Mouse (Mus musculus): ENCODE measurements around the gene Slc25a21. TPM values are rescaled to one million over a fixed set of nuclear protein-coding genes. Genes with fewer than 3 reads are reported as not detected.

The Slc25a21 gene
- polyA plus RNA-seq, 1 experiment from 2014 or later: 0.66 TPM

DNA sequence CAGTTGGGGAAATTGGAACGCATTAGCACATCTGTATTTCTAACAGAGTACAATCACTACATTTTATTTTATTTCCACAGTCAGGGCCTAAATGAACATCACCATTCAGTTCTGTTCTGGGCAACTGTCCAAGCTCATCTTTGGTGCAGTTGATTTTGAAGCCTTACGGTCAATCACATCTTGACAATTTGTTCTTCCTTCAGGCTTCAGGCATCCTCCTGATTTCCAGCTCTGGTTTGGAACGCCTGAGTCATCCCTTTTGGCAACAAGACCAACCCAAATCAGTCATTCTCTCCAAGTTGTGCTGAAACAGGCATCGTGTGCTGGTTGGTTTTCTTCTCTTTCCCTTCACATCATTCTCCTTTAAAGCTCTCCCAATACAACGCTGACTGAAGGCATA lies 416.1 kb downstream of the Slc25a21 start:
- no peak overlapping the region for H3K4me2 ChIP-seq
- H3K9me3 ChIP-seq: no peaks in the 10 kb centered on the region

GRCm38 (mm10) chr12:56779621-56780020 lies 417.7 kb downstream of the Slc25a21 start:
- no peak for ATAC-seq (ENCODE audit: low FRiP score)

More for the DNA sequence above, 416.1 kb downstream of the Slc25a21 start:
- Histone ChIP-seq H3K36me3 (replicated peaks) (no peaks in the 10 kb centered on the region), H3K27ac (no peak overlapping the region), H3K27me3 (no peaks in the 10 kb centered on the region), H3K4me1 (no peaks in the 10 kb centered on the region), H3K4me3 (replicated peaks) (no peak overlapping the region), H3K9ac (no peak overlapping the region)
- 84% methylated on average over 5 of the region's 5 CpGs for WGBS
- no peak for ATAC-seq (ENCODE audit: low FRiP score)

GRCm38 (mm10) chr12:56773941-56774340 lies 423.3 kb downstream of the Slc25a21 start:
- Histone ChIP-seq H3K9me3 (no peaks in the 10 kb centered on the region), H3K27me3 (no peaks in the 10 kb centered on the region), H3K4me3 (replicated peaks) (no peak overlapping the region), H3K4me2 (no peak overlapping the region), H3K27ac (no peak overlapping the region), H3K9ac (no peak overlapping the region), H3K4me1 (no peaks in the 10 kb centered on the region), H3K36me3 (replicated peaks) (no peaks in the 10 kb centered on the region)
- no peak for ATAC-seq (ENCODE audit: low FRiP score)
- WGBS: 53% methylated on average over 6 of the region's 6 CpGs

More at GRCm38 (mm10) chr12:56779621-56780020, 417.7 kb downstream of the Slc25a21 start:
- no peaks in the 10 kb centered on the region for H3K4me1 ChIP-seq
- no peak overlapping the region for H3K27ac ChIP-seq
- no peak overlapping the region for H3K4me3 ChIP-seq (replicated peaks)
- H3K4me2 ChIP-seq: no peak overlapping the region
- no peaks in the 10 kb centered on the region for H3K9me3 ChIP-seq
- H3K9ac ChIP-seq: no peak overlapping the region
- no peaks in the 10 kb centered on the region for H3K27me3 ChIP-seq
- WGBS: 83% methylated on average over 3 of the region's 3 CpGs
- no peaks in the 10 kb centered on the region for H3K36me3 ChIP-seq (replicated peaks)

DNA sequence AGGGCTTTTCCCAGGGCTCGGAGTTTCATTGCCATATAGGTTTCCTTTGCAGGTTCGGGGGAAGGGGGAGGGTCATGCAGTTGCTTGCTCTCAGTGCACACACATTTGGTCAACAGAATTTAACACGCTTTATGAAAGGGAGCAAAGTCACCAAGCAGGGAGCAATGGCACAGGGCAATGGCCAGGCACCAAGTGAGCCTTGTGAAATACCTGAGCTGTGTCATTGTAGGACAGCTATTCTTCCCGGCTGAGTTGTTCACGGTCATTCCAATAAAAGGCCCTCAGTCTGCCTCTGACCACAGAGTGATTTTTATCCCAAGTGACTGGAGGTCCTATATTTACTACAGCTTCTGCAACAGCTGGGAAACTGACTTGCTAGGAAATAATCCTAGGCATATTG lies 427.9 kb downstream of the Slc25a21 start:
- H3K9ac ChIP-seq: no peak overlapping the region
- H3K4me3 ChIP-seq (replicated peaks): no peak overlapping the region
- no peaks in the 10 kb centered on the region for H3K36me3 ChIP-seq (replicated peaks)
- H3K4me1 ChIP-seq: no peaks in the 10 kb centered on the region
- H3K27me3 ChIP-seq: no peaks in the 10 kb centered on the region
- H3K9me3 ChIP-seq: no peaks in the 10 kb centered on the region
- no peak overlapping the region for H3K4me2 ChIP-seq
- no peak for ATAC-seq (ENCODE audit: low FRiP score)
- H3K27ac ChIP-seq: no peak overlapping the region
- 83% methylated on average over 5 of the region's 5 CpGs for WGBS

DNA sequence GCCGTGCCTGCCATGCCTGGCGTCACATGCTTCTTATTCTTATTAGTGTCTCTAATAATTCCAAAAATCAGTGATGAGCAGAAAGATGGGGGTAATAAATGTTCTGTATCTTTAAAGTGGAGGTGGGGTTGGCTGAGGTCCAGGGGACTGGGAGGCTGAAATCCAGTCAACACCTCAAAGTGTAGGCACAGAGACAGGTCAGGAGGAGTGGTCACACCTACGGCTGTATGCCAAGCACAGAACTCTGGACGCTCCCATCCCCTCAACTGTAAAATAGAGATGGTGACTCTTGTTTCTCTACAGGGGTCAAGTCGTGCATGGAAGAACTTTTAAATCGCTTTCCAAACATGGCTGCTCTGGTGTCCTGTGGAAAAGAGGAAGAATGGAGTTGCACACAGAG lies 429.8 kb downstream of the Slc25a21 start:
- no peaks in the 10 kb centered on the region for H3K27me3 ChIP-seq
- WGBS: 87% methylated on average over 6 of the region's 6 CpGs
- H3K9me3 ChIP-seq: no peaks in the 10 kb centered on the region
- no peak overlapping the region for H3K27ac ChIP-seq
- H3K36me3 ChIP-seq (replicated peaks): no peaks in the 10 kb centered on the region
- no peak overlapping the region for H3K4me2 ChIP-seq
- no peak overlapping the region for H3K9ac ChIP-seq
- no peaks in the 10 kb centered on the region for H3K4me1 ChIP-seq
- H3K4me3 ChIP-seq (replicated peaks): no peak overlapping the region
- ATAC-seq (ENCODE audit: low FRiP score): no peak

DNA sequence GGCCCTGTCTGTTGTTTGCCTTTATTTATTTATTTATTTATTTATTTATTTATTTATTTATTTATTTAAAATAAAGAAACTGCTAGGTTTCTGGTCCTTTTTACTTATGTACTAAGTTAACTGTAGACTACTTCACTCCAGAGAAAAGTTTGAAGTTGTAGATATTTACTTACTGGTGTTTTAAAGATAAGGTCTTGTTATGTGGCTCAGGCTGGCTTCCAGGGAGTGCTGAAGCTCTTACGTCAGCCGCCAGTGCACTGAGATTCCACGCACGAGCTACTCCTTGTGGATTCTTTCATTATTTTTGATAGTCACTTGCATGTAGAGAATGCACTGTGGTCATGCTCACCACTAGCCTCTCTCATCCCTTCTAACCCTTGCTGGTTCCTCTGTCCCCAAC lies 460.2 kb downstream of the Slc25a21 start:
- H3K9me3 ChIP-seq: no peaks in the 10 kb centered on the region
- no peak overlapping the region for H3K4me2 ChIP-seq
- no peaks in the 10 kb centered on the region for H3K36me3 ChIP-seq (replicated peaks)
- no peaks in the 10 kb centered on the region for H3K4me1 ChIP-seq
- no peak overlapping the region for H3K9ac ChIP-seq
- no peak overlapping the region for H3K27ac ChIP-seq
- ATAC-seq (ENCODE audit: low FRiP score): no peak
- H3K4me3 ChIP-seq (replicated peaks): no peak overlapping the region
- no peaks in the 10 kb centered on the region for H3K27me3 ChIP-seq
- WGBS: 92% methylated on average over 4 of the region's 4 CpGs

- H3K4me3 ChIP-seq (replicated peaks): no peak overlapping the region
- H3K9ac ChIP-seq: no peak overlapping the region
- H3K36me3 ChIP-seq (replicated peaks): no peaks in the 10 kb centered on the region
- ATAC-seq (ENCODE audit: low FRiP score): no peak
- H3K27me3 ChIP-seq: no peaks in the 10 kb centered on the region
- no peak overlapping the region for H3K4me2 ChIP-seq
- H3K9me3 ChIP-seq: no peaks in the 10 kb centered on the region
- no peaks in the 10 kb centered on the region for H3K4me1 ChIP-seq
- no peak overlapping the region for H3K27ac ChIP-seq
- WGBS: 30% methylated on average over 4 of the region's 4 CpGs
Observed at GRCm38 (mm10) chr12:56727631-56728030, 469.6 kb downstream of the Slc25a21 start.

GRCm38 (mm10) chr12:56718707-56719051 lies 478.6 kb downstream of the Slc25a21 start:
- Histone ChIP-seq H3K4me2 (no peak overlapping the region), H3K9ac (no peak overlapping the region), H3K4me3 (replicated peaks) (no peak overlapping the region), H3K9me3 (no peaks in the 10 kb centered on the region), H3K36me3 (replicated peaks) (no peaks in the 10 kb centered on the region), H3K4me1 (peaks cover 7% of the 10 kb centered on the region; the same call in 1 of the 2 replicates), H3K27ac (no peak overlapping the region), H3K27me3 (peaks cover 51% of the 10 kb centered on the region)
- 35% methylated on average over 6 of the region's 6 CpGs for WGBS
- ATAC-seq (ENCODE audit: low FRiP score): no peak

GRCm38 (mm10) chr12:56717971-56718706 lies 479.1 kb downstream of the Slc25a21 start:
- 8% methylated on average over 14 of the region's 14 CpGs for WGBS
- Histone ChIP-seq H3K4me3 (replicated peaks) (no peak overlapping the region), H3K9ac (no peak overlapping the region), H3K4me1 (peaks cover 7% of the 10 kb centered on the region; the same call in 1 of the 2 replicates), H3K27me3 (peaks cover 53% of the 10 kb centered on the region), H3K9me3 (no peaks in the 10 kb centered on the region), H3K4me2 (no peak overlapping the region), H3K36me3 (replicated peaks) (no peaks in the 10 kb centered on the region), H3K27ac (no peak overlapping the region)
- no peak for ATAC-seq (ENCODE audit: low FRiP score)

DNA sequence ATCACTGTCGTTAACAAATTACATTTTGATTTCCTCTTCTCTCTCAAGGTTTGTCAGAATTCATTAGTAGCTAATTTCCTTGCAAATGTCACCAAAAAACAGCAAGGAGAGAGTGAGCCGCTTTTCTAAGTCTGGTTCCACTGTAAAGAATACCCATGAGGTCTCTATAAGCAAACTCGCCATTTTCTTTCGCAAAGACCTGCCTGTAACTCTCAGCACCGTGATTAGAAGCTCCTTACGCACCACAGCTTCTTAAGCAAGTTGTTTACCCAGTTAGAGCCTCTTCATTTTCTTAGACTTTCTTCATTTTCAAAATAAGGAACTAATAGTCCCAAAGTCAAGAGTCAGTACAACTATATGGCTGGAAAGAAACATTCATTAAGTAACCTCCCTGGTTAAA lies 496.3 kb downstream of the Slc25a21 start:
- peaks cover 18% of the 10 kb centered on the region for H3K4me1 ChIP-seq
- no peak overlapping the region for H3K4me3 ChIP-seq (replicated peaks)
- H3K9ac ChIP-seq: no peak overlapping the region
- no peaks in the 10 kb centered on the region for H3K36me3 ChIP-seq (replicated peaks)
- no peak for ATAC-seq (ENCODE audit: low FRiP score)
- WGBS: 2% methylated on average over 6 of the region's 6 CpGs
- H3K4me2 ChIP-seq: no peak overlapping the region
- H3K9me3 ChIP-seq: no peaks in the 10 kb centered on the region
- H3K27me3 ChIP-seq: peaks cover 70% of the 10 kb centered on the region
- no peak overlapping the region for H3K27ac ChIP-seq

DNA sequence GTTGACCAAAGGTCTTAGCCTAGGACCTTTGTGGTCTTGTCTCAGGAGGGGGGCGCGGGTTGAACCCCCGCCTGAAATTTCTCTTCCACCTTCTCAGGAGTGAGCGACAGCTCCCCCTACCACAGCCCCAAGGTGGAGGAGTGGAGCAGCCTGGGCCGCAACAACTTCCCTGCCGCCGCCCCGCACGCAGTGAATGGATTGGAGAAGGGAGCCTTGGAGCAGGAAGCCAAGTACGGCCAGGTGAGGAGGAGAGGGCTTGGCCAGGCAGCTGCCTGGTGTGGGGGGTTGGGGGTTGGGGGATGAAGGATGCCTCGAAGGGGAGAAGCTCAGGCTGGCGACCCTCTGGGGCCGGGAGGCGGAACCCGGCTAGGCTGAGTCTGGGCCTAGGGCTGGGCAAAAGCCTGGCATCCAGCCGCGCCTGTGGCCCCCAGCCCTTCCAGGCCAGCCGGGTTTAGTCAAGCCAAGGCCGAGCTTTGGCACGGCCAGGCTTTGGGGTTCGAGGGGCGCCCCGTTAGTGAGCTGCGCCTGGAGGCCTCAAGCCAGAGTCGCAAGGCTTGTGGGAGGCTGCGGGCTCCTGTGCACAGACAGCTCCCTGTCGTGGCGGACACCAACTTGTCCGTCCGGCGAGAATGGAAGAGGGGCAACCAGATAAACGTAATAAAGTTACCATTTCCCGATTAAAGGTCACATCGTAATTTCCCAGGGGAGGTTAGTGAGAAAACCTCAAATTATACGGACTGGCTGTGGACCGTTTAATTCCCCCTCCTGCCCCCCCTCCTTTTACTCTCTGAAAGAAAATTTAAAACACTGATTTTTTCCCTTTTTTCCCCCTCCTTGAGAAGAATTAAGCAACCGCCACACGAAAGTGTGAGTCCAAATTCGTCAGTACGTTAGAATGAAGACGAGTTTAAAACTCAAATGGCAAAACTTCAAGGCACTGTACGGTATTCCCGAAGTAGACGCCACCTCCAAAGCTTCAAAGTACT lies 497.1 kb downstream of the Slc25a21 start:
- WGBS: 2% methylated on average over 44 of the region's 44 CpGs
- no peak for ATAC-seq (ENCODE audit: low FRiP score)

GRCm38 (mm10) chr12:56699351-56699750 lies 497.9 kb downstream of the Slc25a21 start:
- peaks cover 26% of the 10 kb centered on the region for H3K4me1 ChIP-seq
- H3K9ac ChIP-seq: no peak overlapping the region
- 4% methylated on average over 3 of the region's 3 CpGs for WGBS
- no peaks in the 10 kb centered on the region for H3K9me3 ChIP-seq
- no peak overlapping the region for H3K4me3 ChIP-seq (replicated peaks)
- ATAC-seq (ENCODE audit: low FRiP score): no peak
- peaks cover 76% of the 10 kb centered on the region for H3K27me3 ChIP-seq
- H3K27ac ChIP-seq: no peak overlapping the region
- no peaks in the 10 kb centered on the region for H3K36me3 ChIP-seq (replicated peaks)
- H3K4me2 ChIP-seq: no peak overlapping the region

More for the DNA sequence above, 497.1 kb downstream of the Slc25a21 start:
- H3K4me3 ChIP-seq (replicated peaks): 0 out of 2 replicates have a peak overlapping the region, but pooled peaks have one; percentile 4
- no peaks in the 10 kb centered on the region for H3K36me3 ChIP-seq (replicated peaks)
- H3K9me3 ChIP-seq: no peaks in the 10 kb centered on the region
- no peak overlapping the region for H3K9ac ChIP-seq
- H3K4me1 ChIP-seq: peaks cover 26% of the 10 kb centered on the region
- H3K27ac ChIP-seq: no peak overlapping the region
- H3K4me2 ChIP-seq: no peak overlapping the region
- peaks cover 75% of the 10 kb centered on the region for H3K27me3 ChIP-seq
